Mouse (Mus musculus): Measurements from ENCODE around the gene Ankzf1.

Gene Ankzf1

DNA sequence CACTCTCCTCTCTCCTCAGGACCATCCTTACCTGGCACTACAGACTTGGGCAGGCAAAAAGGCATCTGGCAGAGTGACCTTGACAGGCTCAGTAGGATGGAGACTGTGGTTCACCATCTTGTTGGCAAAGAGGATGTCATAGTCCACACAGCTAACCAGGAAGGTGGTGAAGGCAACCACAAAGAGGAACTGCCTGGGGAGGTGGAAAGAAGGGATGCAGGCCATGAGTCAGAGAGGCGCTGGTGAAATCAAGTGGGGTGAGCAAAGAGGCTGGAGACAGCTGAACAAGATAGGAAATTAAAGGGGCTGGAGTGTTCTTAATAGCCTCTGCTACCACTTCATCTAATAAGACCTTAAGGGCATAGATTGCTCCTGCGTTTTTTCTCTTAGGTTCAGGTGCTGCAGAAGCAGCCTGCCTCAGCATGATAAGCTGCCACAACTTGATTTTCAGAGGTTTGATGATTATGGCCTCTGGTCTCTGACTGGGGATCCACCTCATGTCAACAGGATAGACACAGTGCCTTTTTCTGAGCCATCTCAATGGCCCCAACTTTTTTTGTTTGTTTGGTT is 4.0 kb upstream of the Ankzf1 start:
- DNase-seq (ENCODE audit: low read depth, low spot score), result no peak

- DNase-seq (ENCODE audit: low read depth, low spot score), result no peak
These were observed 1.4 kb upstream of the Ankzf1 start for GRCm38 (mm10) chr1:75190577-75190976.

GRCm38 (mm10) chr1:75191258-75191621 is 711 bp upstream of the Ankzf1 start:
- no peak for DNase-seq (ENCODE audit: low read depth, low spot score)

- DNase-seq (ENCODE audit: low read depth, low spot score), result no peak
These were observed 501 bp downstream of the Ankzf1 start for GRCm38 (mm10) chr1:75192452-75192851.

DNA sequence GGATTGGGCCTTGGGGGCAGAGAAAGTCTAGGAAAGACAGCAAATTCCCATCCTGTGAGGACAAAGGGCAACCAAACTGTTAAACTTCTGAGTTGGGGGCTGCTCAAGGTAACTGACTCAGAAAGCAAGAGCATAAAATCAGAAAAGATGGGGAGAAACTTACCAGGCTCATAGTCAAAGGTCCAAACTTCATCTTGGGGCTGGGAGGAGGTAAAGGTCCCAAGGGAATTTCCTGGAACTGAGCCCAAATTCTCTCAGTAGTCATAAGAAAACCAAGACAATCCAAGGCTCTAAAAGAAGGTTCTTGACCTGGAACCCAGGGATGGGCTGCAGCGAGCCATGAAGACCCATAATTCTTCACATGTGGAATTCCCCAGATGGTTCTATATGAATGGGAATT is 9.3 kb downstream of the Ankzf1 start:
- DNase-seq (ENCODE audit: low read depth, low spot score), result no peak

DNA sequence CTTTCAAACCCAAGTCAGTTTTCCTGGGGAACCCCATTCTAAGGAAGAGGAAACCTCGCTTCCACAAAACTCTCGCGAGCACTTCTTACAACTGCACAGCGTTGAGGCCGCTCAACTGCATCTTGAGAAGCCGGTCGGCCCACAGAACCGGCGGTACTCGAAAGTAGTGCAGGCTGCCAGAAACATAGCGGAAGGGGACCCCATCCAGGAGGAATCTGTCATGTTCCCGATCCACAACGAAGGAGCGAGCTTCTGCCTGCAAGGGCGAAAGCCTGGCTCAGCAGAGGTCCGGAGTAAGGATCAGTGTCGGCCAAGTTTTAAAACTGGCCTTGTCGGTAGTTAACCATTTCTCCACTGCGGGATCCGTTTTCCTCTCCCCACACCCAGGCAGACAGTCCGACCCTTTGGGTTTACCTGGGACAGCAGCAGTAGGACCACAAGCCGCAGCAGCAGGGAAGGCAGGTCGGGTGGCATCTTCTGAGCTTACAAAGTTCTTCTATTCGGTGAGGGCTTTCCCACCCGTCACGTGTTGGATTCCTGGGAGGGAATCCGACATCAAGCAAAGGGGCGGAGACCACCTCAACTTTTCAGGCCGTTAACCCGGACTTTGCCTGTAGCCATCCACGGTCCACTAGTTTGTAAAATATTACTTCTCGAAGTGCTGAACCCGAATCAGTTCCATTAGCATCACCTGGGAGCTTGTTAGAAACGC is 17.2 kb downstream of the Ankzf1 start:
- DNase-seq (ENCODE audit: low read depth, low spot score), result no peak

GRCm38 (mm10) chr1:75210136-75211087 is 18.5 kb downstream of the Ankzf1 start, which contains the start of the genes Glb1l and Stk16:
Gene Glb1l, minus strand, starts transcription at chr1:75210813.
Gene Stk16, plus strand, starts transcription at chr1:75210838.
- DNase-seq (ENCODE audit: low read depth, low spot score), result peak; percentile 92

- DNase-seq (ENCODE audit: low read depth, low spot score), result no peak
These were observed 19.3 kb downstream of the Ankzf1 start for GRCm38 (mm10) chr1:75211141-75211708.

DNA sequence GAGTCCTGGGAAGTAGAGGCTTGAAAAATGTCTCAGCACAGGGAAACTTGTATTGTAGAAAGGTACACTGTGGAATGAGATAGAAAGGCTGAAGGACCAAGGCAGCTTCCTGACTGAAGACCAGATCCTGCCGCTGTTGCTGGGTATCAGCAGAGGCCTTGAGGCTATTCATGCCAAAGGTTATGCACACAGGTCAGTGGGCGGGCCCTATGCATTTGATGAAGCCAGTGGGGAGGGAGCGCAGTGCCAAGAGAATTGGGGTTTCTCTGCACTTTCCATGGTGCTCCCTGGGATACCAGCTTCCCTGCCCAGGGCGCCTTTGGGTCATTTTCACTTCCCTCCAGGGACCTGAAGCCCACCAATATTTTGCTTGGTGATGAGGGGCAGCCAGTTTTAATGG is 20.6 kb downstream of the Ankzf1 start:
- no peak for DNase-seq (ENCODE audit: low read depth, low spot score)

DNA sequence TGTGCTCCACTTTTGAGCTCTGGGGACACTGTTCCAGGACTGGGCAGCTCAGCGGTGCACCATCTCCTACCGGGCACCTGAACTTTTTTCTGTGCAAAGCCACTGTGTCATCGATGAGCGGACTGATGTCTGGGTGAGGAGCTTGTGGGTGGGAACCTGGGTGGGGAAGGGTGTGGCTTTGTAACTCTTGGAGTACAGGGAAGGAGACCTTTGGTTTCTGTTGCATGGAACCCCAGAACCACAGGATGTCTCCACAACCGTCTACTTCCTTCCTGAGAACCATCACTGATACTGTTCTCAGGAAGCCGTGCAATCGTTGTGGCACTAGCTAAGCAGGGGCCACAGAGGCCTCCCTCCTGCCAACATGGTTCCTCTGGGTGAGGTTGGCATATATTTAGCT is 21.1 kb downstream of the Ankzf1 start:
- DNase-seq (ENCODE audit: low read depth, low spot score), result no peak

GRCm38 (mm10) chr1:75214442-75214841 is 22.5 kb downstream of the Ankzf1 start:
- DNase-seq (ENCODE audit: low read depth, low spot score), result no peak

GRCm38 (mm10) chr1:75214886-75215285 is 22.9 kb downstream of the Ankzf1 start:
- no peak for DNase-seq (ENCODE audit: low read depth, low spot score)

DNA sequence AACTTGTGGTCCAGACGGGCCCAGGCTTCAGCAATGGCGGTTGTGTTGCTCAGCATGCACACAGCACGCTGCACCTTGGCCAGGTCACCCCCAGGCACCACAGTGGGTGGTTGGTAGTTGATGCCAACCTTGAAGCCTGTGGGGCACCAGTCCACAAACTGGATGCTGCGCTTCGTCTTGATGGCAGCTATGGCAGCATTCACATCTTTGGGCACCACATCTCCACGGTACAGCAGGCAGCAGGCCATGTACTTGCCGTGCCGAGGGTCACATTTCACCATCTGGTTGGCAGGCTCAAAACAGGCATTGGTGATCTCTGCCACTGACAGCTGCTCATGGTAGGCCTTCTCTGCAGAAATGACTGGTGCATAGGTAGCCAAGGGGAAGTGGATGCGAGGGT is 23.8 kb downstream of the Ankzf1 start:
- DNase-seq (ENCODE audit: low read depth, low spot score), result no peak

GRCm38 (mm10) chr1:75216797-75217585 is 25.0 kb downstream of the Ankzf1 start:
- DNase-seq (ENCODE audit: low read depth, low spot score), result no peak

DNA sequence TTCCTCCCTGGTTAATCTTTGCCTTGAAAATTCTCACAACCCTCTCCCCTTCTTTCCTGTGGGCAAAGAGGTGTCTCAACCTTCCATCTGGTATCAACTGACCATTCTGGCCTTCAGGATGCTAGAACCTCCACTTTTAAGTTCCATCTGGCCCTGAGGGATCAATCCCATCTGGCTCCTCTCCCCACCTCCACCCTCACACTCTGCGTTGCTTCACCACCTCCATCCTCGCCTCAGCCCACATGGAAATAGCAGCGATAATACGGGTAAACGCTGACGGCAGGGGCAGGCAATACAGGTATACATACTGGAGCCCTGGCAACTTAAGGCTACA is 25.9 kb downstream of the Ankzf1 start:
- DNase-seq (ENCODE audit: low read depth, low spot score), result no peak

GRCm38 (mm10) chr1:75218227-75219001 is 26.5 kb downstream of the Ankzf1 start:
- DNase-seq (ENCODE audit: low read depth, low spot score), result no peak

- DNase-seq (ENCODE audit: low read depth, low spot score), result peak; percentile 84
These were observed 27.1 kb downstream of the Ankzf1 start for GRCm38 (mm10) chr1:75219078-75219477.

DNA sequence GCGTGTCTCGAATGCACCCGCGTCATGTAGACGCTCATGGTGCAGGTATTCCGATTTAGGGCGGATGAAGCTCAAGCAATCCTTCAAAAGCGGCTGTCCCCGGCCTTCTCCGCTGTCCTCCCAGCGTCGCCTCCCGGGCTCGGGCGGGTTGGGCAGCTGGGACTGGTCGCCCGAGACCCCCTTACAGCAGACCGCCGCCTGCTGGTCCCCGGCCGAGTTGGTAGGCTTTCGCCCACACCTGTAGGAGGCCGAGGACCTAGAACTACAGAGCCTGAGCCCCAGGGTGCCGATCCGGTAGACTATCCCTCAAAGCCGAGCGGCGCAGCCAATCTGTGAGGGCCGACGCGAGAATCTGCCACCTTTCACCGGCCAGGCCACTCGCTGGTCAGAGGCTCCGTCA is 27.6 kb downstream of the Ankzf1 start, which contains the start of gene Tuba4a:
Gene Tuba4a (minus strand): TSS at position 335 of the 400 bp plus-strand sequence.
- no peak for DNase-seq (ENCODE audit: low read depth, low spot score)

GRCm38 (mm10) chr1:75221538-75221937 is 29.6 kb downstream of the Ankzf1 start:
- DNase-seq (ENCODE audit: low read depth, low spot score), result no peak

- no peak for DNase-seq (ENCODE audit: low read depth, low spot score)
These were observed 31.0 kb downstream of the Ankzf1 start for GRCm38 (mm10) chr1:75222926-75223325.

Measured in retina, adult 2 months (tissue).